Mouse (Mus musculus) neutrophil, adult 83 days (primary cell): ENCODE data around the gene Bnc2. TPM values are rescaled to one million over a fixed set of nuclear protein-coding genes. Genes with fewer than 3 reads are reported as not detected.

Source experiments
- total RNA-seq, 2 experiments: library from RNA; stranded (reverse); gene quantifications; one replicate each; pipeline ENCODE4 v1.2.4; 2023

Gene Bnc2
- not detected for total RNA-seq

GRCm38 (mm10) chr4:84675171-84675973 lies at the start of gene Bnc2:
TSS of gene Bnc2 (minus strand) at chr4:84675275.

Other genes with a start within 250 kb of the Bnc2 start
- gene Cntln, start 209.0 kb upstream of the Bnc2 start, total RNA-seq: 1 to 10 TPM; 7.9 to 8.7 TPM